Mouse (Mus musculus): ENCODE data around the gene Sept6. TPM values are rescaled to one million over a fixed set of nuclear protein-coding genes. Genes with fewer than 3 reads are reported as not detected.

Sept6 gene
- total RNA-seq, 2 experiments from 2014 or later, result 57.9 to 63.8 TPM

DNA sequence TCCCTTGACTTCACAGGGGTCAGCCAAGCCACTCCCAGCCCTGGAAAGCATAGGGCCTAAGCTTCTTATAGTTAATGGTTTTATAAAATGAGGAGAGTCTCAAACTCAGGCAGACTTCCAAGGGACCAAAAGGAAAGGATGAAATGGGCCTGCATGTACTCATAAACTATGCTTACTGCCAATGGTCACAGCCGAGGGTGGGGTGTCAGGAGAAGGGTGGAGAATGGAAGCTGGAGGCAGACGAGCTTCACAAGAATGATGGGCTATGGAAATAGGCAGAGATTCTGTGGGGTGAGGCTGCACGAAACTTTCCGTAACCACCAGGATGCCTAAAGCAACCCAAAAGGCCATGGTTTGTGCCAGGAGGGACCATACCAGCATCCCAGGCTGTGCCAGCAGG lies 15.3 kb downstream of the Sept6 start:
- no peak for DNase-seq (ENCODE audit: low spot score in 2 of 2)
- intact Hi-C loops (cut with DNase I), result no loop called here

DNA sequence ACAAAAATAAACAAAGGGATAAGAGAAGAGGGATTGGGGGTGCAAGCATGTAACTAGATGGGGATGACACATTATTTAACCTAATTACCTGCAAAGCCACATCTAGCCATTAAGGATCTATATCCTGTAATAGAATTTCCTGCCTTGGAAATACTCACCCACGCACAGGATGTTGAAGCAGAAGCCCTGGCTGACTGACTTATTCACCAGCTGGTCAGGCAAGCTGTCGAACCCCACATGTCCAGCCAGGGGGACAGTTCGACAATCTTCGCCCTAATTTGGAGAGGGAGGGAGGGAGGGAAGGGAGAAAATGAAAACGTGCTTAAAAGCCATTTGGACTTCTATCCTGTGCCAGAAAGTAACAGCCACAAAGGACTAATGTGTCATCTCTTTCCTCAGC lies 16.7 kb downstream of the Sept6 start:
- no peak for DNase-seq (ENCODE audit: low spot score in 2 of 2)
- intact Hi-C loops (cut with DNase I), result no loop called here

DNA sequence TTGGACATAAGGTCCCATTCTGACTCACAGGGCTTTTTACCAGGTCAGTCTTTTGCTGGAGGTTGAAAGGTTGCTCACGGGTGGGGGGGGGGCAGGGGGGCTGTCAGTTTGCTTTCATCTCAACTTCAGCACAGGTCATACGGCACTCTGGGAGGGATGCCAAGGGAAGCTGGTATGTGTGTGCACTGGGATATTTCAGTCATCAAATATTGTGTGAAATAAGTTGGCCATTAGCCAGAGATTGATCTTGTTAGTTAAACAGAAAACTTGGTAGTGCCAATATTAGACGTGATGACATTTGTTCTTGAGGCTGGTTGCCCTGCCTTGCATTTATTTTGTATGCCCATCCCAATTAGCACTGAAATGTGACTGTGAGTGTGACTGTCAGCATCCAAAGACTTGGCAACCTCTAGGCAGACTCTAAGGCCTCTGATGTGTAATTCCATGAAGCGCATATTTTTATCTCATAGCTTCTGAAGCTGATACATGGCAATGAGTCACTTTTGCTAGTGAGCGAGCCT lies 18.6 kb downstream of the Sept6 start:
- DNase-seq (ENCODE audit: low spot score in 2 of 2), result peak in 1 of 2 experiments; percentile 24
- intact Hi-C loops (cut with DNase I), result no loop called here

DNA sequence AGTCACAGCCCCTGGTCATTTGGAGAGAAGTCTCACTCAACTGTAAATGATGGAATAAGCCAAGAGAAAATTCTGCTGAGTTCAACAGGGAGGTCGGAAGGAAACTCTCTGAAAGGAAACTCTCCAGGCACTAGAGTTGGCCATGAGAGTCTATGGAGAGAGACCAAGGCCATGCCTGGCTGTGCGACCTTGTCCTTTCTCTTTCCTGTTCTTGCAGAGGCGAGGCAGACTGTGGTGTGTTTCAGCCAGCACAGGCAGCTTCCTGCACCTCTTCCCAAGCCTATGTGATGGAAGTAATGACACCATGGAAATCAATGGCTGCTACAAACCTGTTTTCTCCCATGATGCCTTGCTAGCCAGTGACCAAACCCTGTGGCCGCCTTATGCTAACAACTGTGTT lies 20.4 kb downstream of the Sept6 start:
- intact Hi-C loops (cut with DNase I), result no loop called here
- DNase-seq (ENCODE audit: low spot score in 2 of 2), result no peak

DNA sequence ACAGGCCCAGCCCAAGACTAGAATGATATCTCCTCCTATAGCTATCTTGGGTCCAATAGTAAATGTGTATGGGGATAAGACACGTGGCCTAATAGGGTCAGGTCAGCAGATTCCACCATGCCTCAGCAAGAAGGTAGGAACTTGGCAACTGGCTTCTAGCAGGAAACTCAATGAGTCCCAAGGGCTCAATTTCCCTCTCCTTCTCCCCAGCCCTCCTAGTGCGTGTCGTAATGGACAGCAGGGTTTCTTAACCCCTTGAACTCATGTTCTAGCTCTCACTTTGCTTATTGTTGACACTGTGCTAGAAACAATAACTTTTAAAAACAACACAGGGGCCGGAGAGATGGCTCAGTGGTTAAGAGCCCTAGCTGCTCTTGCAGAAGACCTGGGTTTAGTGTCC lies 22.1 kb downstream of the Sept6 start:
- intact Hi-C loops (cut with DNase I), result no loop called here
- DNase-seq (ENCODE audit: low spot score in 2 of 2), result no peak

DNA sequence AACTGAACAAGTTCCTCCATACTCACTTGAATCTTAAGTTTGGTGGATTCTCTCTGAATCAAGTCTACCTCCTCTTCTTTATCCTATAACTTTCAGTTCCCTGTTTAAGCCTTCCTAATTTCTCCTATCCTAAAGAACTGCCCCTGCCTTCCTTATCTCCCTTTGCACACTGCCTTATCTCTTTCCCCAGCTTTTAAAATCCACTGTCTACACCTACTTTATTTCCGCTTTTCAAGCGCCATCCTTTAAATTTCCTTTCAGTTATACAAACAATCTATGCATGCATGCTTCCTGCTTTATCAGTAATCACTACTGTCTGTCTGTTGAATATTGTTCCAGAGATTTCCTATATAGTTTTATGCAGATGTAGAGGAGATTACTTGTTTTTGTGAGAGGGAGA lies 34.9 kb downstream of the Sept6 start:
- no peak for DNase-seq (ENCODE audit: low spot score in 2 of 2)
- intact Hi-C loops (cut with DNase I), result no loop called here

DNA sequence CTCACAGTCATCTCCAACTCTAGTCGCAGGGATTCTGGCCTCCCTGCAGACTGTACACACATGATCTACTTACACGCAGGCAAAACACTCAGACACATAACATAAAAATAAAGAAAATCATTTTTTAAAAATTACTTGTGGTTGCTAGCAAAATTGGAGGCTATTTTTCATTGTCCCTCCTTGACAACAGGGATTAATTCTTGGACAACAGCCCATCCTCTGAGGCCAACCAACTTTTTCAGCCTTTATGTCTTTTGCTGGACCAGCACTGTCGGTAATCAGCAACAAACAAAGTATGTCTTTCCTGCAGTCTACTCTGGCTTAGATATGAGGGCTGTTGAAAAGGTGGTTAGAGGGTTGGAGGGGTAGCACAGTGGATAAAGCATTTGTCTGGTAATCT lies 50.5 kb downstream of the Sept6 start:
- DNase-seq (ENCODE audit: low spot score in 2 of 2), result no peak
- intact Hi-C loops (cut with DNase I), result no loop called here

DNA sequence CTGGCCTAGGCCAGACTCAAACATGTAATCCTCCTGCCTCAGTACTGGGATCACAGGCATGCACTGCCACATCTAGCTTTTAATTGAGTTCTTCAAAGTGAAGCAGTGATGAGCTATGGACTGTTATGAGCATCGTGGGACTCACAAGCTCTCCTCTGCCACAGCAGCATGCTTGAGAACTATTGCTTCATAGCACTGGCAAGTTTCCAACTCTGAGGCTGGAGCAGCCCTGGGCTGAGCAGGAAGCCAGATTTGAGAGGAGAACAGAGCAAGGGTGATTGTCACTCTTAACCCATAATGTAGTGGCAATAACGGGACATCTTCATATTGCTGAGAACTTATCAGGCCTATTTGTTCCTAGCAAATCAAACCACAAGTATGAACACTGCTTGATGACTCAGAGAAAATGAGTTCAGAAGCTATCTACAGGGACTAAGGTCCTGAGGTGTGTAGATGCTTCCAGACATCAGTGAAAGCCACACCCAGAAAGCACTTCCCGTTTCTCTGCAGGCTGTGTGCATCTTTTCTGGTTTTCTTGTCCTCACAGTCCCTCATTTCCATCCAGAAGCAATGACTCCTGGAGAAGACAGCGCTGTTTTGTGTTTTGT lies 51.7 kb downstream of the Sept6 start:
- no peak for DNase-seq (ENCODE audit: low spot score in 2 of 2)
- intact Hi-C loops (cut with DNase I), result no loop called here

DNA sequence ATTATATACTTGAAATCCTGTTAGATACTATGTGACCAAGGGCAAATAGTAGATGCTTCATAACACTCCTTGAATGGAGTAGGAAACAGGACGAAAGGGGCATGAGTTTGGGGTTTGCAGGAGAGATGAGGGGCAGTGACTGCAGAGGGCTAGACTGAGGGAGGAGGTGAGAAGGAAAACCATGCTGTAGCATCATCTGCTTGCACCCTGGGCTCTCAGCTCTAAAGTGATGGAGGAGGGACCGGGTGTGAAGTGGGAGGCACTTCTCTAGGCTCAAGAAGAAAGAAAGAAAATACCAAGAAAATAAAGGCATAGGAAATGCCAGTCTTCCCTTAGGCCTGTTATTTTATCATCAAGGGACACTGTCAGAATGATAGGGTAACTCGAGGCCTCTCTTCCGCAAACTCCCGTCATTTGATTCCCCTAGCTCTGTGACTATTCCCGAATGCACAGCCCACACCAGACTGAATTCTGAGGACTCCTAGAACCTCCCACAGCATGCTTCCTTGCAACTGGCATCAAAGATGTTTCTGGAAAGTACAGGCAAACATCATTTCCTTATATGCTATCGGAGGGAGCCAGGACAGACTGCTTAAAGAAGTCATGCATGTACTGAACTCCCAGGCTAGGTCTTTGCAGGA lies 56.1 kb downstream of the Sept6 start:
- peak in 1 of 2 experiments; percentile 59 for DNase-seq (ENCODE audit: low spot score in 2 of 2)
- intact Hi-C loops (cut with DNase I), result loop anchor here (1.0 kb wide), 1 partner anchor 42 kb away; no protein-coding TSS in a partner anchor

DNA sequence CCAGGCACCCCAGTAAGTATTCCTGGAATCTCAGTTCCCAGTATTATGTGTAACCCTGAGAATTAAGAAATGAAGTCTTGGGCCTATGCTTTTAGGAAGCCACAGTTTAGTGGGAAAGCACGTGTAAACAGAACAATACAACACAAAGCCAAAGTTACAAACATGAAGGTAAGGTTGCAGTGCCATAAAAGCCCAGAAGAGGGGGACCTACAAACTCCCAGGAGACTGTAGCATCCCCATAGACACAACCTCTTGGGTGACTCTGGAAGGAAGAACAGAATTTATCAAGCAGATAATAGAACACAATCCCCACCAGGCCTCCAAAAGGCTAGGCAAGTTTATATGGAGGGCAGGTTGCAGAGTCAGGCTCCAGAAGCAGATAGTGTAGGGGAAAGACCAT lies 61.0 kb downstream of the Sept6 start:
- peak in 1 of 2 experiments; percentile 16 for DNase-seq (ENCODE audit: low spot score in 2 of 2)
- intact Hi-C loops (cut with DNase I), result loop anchor here (5.0 kb wide), 1 partner anchor 92 kb away; no protein-coding TSS in a partner anchor

DNA sequence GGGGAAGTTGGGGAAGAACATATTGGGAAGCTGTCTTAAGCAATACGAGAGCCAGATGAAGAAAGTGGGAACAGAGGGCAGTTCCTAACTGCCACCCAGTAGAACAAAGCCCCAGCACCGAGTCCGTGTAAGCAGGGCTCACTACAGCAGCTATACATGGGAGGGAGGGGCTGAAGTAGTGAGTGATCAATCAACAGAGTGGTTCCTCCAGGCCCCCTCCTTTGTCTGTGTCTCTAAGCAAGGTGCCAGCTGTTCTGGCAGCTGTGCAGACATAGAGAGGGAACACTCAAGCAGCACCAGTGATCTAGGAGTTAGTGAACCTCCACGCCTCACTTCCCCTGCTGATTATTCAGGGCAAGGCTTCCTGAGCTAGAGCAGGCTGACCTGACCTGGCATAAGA lies 61.9 kb downstream of the Sept6 start:
- intact Hi-C loops (cut with DNase I), result loop anchor here (2.0 to 5.0 kb wide), 2 partner anchors 59 to 93 kb away; no protein-coding TSS in a partner anchor
- DNase-seq (ENCODE audit: low spot score in 2 of 2), result no peak

DNA sequence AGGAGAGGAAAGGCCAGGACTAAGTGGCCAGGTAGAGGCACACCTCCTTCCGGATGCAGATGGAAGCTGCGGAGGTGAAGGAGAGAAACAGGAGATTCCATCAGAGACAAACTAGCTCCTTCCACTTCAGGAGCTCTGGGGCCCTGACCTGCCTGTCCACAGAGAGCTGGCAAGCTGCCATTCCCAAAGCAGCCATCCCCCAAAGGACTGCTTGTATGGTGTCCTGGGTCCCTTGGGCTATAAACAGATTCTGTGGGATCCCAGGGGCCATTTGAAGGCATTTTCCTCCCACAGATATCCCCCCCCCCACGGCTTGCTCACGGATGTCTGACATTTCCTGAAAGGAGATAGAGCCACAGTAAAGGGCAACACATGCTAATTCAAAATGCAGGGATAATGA lies 62.8 kb downstream of the Sept6 start:
- intact Hi-C loops (cut with DNase I), result loop anchor here (2.0 kb wide), 1 partner anchor 60 kb away; no protein-coding TSS in a partner anchor
- DNase-seq (ENCODE audit: low spot score in 2 of 2), result no peak

DNA sequence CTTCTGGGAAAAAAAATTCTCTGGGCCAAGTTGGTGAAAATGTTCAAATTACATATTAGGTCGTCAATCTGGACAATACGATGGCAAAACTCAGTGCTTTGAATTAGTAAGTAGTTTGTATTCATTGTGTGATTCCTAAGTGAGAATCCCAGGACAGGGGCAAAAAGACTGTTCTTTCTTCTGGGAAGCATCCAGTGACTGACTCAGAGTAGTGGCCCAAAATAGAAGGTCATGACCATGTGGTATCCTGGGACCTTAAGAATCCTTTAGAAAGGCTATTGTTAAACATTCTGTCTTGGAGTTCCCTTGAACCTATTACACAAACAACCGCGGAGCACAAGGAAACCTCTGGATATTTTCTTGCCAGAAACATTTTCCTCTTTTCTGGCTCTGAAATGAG lies 70.2 kb downstream of the Sept6 start:
- DNase-seq (ENCODE audit: low spot score in 2 of 2), result no peak
- intact Hi-C loops (cut with DNase I), result no loop called here

DNA sequence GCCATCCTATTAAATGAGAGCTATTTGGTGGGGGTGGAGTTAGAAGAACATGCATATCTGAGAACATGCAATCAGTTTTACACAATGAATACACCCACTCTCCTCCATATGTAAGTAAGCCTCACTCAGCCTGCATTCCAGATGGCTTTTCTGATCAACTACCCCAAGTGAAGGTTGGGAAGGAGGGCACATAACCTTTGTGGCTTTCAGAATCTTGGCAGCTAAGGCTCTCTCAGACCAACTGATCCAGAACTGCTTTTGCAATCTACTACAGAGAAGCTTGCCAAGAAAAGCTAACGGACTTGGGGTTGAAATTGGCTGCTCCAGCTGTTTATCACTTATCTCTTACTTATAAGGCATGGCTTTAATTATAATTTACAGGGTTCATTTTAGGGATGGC lies 73.8 kb downstream of the Sept6 start:
- no peak for DNase-seq (ENCODE audit: low spot score in 2 of 2)
- intact Hi-C loops (cut with DNase I), result loop anchor here (5.0 kb wide), 1 partner anchor 105 kb away; no protein-coding TSS in a partner anchor

DNA sequence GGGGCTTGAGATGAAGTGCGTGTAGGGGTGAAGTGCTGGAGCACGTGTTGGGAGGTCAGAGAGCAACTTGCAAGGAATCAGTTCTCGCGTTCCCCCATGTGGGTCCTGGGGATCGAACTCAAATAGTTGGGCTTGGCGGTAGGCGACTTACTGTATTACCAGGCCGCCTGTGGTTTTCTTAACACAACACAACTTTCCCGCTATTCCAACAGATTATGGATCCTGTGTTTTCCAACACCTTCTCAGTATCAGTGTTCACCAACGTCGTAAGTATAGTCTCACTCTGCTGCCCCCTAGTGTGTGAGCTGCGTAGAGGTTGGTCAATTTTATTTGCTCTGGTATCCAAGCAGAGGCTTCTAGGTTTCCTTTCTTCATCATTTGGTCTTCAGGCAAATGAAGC lies 80.3 kb downstream of the Sept6 start:
- peak; percentile 37 to 40 for DNase-seq (ENCODE audit: low spot score in 2 of 2)
- intact Hi-C loops (cut with DNase I), result no loop called here

DNA sequence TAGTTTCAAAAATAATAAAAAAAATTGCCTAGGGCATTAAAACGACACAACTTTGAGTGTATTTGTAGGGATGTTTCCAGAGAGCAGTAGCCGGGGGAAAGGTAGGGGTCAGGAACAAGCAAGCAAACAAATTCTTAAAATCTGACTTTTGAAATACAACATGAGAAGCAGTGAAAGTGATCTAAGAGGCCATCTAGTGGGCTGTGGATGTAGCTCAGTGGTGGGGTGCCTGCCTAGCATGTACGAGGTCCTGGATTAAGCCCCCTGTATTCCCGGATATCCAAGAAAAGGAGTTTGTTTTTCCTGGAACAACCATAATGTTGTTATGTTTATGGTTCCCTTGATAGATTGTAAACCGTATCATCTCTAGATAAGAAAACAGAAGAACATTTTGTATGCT lies 85.1 kb downstream of the Sept6 start:
- DNase-seq (ENCODE audit: low spot score in 2 of 2), result no peak
- intact Hi-C loops (cut with DNase I), result loop anchor here (10.0 kb wide), 1 partner anchor 102 kb away; no protein-coding TSS in a partner anchor

DNA sequence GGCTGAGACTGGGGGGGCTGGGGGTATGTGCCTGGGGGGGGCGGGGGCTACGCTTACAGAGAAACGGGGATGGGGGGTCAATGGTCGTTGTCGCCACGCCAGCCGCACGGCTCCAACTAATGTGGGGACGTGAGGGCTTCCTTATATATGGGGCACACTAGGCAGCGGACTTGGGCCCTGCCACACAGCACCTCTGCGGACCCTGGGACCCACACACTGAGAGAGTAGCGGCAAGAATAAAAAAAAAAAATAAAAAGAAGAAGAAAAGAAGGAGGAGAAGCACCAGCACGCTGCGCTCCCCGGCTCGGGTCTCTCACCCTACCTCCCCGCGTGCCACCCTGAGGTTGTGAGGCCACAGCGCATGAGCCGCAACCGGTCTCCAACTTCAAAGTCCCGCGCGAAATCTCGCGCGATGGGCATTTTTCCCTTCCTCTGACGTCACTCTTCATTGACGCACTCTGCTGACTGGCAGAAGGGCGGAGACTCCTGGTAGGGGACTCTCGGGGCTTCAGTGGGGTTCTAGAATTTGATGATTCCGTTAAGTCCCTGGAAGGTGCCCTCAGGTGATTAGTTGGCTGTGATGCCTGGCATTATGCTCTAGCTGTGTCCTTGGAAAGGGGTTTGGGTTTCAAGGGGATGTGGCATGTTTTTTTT lies 88.4 kb downstream of the Sept6 start:
- intact Hi-C loops (cut with DNase I), result loop anchor here (5.0 to 10.0 kb wide), 2 partner anchors 71 to 98 kb away; no protein-coding TSS in a partner anchor
- peak; percentile 89 to 96 for DNase-seq (ENCODE audit: low spot score in 2 of 2)

DNA sequence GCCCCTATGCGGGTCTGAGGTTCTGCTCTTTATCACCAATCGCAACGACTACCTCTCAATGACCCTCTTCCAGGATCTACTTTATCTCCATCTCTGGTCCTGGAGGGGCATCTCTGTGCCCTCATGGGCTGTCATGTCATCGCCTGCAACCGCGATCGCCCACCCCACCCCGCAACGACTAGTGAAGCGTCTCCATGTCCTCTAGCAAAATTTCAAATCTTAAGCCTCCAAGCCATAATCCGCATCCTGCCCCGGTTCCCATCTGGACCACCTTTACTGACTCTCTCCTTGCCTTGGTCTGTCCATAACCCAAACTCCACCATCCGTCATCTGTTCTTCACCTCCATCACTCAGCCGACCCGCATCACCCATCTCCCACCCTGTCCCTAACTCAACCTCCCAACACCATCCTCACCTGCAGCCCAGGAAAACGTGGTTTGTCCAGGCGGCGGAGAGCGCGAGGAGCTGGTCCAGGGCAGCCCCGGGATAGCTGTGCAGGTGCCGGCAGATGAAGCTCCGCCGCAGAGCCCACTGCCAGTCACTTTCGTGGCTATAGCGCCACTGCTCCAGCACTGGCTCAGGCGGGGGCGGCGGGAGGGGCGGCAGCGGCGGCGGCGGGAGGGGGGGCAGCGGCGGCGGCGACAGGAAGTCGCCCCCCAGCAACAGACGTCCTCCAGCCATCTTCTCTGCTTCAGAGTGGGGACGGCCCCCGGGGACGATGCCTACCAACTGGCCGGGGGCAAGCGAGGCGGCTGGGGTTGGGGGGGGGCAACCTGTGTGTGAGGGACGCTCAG lies 89.1 kb downstream of the Sept6 start, which contains the start of gene Nkrf:
Gene Nkrf (minus strand): TSS at position 579 of the 794 bp plus-strand sequence.
- DNase-seq (ENCODE audit: low spot score in 2 of 2), result peak; percentile 41 to 49
- intact Hi-C loops (cut with DNase I), result loop anchor here (5.0 to 10.0 kb wide), 2 partner anchors 70 to 98 kb away; no protein-coding TSS in a partner anchor

DNA sequence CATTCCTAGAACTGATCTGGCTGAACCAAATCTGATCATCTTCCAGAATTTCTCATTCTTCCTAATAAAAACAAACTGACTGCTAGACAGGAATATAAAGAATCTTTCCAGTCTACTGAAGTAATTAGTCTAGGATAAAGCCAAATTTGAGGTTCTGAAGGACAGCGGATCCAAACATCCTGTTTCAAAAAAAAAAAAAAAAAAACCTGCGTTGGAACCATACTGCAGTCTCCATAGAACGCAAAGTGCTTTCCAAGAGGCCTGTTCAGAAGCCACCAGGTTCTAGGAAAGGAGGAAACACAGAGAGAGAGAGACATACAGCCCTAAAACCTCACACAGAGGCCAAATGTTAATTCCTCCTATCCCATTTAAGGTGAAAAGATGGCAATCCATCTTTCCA lies 89.9 kb downstream of the Sept6 start:
- intact Hi-C loops (cut with DNase I), result loop anchor here (5.0 to 10.0 kb wide), 2 partner anchors 69 to 97 kb away; no protein-coding TSS in a partner anchor
- no peak for DNase-seq (ENCODE audit: low spot score in 2 of 2)

Data from left cerebral cortex, postnatal 25 days (tissue).